Mouse (Mus musculus) NIH3T3 (cell line): ENCODE results near the gene Ivd.
A peak's percentile ranks its signal among the peaks of the same experiment; 100 is the strongest.

ENCODE experiments used
- DNase-seq: peaks from one replicate; pipeline ENCODE4 v3.0.0-alpha.2; 2012; ENCODE audit warnings: low read depth

The Ivd gene

DNA sequence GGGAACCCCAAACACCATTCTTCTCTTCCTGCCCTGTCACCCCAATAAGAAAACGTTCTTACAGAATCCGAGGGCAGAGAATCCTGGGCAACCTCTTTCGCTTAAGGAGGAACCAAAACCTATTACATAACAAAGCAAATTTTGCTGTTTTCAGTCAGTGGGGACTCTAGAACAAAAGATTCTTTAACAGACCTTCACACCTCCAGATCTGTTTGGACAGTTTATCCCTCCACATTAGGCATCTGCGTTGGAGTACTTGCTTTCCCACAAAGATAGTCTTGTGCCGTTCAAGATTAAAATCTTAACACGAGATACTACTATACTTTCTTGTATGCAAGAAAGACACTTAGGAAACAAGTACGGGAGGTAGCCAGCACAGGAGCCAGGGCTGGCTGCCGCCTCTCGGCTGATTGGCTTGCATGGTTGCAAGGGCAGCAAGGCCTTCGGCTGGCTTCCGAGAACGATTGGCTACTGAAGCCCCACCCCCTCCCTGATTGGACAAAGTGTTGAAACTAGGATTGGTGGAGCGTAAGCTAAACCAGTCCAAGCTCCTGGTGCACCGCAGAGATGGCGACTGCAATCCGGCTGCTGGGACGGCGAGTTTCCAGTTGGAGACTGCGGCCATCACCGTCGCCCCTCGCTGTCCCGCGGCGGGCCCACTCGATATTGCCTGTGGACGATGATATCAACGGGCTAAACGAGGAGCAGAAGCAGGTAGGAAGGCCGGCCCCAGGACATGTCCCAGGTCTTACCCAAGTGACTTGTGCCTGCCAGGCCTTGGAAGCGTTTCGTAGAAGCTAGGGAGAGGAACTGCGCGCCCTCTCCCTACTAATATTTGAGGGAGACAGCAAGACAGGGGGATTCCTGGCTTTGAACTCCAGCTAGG lies at the start of gene Ivd:
Gene Ivd (plus strand): TSS at position 501 of the 886 bp plus-strand sequence.
- peak; percentile 98 for DNase-seq

DNA sequence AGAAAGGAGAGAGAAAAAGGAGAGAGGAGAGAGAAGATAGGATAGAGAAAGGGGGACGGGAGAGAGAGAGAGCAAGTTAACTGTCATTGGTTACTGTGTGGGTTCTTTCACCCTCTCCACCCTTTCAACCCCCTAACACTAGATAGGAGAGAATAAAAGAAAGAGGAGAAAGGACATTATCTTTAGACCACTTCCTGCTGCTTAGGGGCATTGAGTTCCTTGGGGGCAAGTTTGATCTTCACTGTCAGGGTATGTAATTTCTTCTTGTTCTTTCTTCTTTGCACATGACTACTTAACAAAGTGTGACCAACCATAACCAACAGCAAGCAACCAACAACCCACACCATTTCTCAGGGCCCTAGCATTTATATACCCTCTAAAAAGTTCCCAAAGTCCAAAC lies 49.0 kb upstream of the Ivd start:
- DNase-seq = no peak

DNA sequence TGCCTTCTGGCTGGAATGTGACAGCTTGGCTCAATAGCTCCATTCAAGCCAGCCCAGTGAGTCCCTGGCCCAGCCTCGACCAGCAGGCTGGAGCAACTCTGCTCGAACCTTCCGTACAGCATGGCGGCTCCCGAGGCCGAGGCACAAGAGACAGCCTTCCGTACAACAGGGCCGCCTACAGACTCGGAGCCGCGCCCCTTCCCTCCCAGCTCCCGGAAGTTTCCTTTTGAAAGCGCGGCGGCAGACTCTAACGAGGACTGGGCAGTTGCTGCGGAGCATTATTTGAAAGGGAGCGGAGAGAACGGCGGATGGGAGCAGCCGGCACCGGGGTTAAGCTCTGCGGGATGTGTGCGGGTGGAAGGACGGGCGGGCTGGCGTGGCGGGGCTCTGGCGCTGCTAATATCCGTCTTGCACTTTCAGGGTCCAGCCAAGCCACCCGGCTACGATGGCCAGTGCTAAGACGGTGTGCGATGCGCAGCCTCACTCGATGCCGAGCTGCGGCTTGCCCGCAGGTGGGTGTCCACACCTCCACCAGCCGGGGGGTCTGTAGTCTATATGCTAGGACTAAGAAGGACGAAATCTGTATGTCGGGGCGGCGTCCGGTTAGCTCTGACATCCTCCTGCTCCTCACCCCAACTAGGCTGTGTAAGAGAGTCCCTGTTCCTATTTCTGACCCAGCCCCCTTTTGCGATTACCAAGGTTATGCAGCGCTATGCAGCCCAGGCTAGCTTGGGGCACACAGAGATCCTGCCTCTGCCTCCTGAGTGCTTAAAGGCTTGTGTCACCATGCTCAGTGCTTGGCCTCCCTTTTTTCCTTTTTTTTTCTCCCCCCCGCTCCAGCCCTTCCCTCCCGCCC lies 47.5 kb upstream of the Ivd start, which contains the start of gene Knstrn:
Gene Knstrn (plus strand): TSS at position 23 of the 856 bp plus-strand sequence.
- DNase-seq = peak; percentile 94

GRCm38 (mm10) chr2:118822800-118823199 lies 39.0 kb upstream of the Ivd start:
- DNase-seq = no peak

GRCm38 (mm10) chr2:118824396-118824795 lies 37.4 kb upstream of the Ivd start:
- no peak for DNase-seq

GRCm38 (mm10) chr2:118829096-118829495 lies 32.7 kb upstream of the Ivd start:
- no peak for DNase-seq

DNA sequence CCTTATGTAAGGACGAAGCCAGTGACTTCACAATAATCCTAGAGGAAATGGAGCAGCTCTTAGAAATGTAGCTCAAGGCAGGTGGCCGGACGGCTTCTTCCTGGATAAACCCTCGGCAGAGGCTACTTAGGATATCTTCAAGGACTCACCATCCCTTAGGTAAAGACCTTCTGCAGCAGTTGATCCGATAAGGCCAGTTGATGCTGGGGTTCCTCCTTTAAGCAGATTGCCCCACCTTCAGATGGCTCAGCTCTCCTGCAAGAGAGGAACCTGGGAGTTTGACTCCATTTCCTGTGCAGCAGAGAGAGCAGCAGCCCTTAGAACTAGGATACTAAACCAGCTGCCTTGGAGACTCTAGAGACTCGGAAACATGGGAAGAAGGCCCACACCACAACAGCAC lies 27.7 kb upstream of the Ivd start:
- no peak for DNase-seq

GRCm38 (mm10) chr2:118835115-118835514 lies 26.6 kb upstream of the Ivd start:
- no peak for DNase-seq

- no peak for DNase-seq
Measured at GRCm38 (mm10) chr2:118838330-118838729, 23.4 kb upstream of the Ivd start.

DNA sequence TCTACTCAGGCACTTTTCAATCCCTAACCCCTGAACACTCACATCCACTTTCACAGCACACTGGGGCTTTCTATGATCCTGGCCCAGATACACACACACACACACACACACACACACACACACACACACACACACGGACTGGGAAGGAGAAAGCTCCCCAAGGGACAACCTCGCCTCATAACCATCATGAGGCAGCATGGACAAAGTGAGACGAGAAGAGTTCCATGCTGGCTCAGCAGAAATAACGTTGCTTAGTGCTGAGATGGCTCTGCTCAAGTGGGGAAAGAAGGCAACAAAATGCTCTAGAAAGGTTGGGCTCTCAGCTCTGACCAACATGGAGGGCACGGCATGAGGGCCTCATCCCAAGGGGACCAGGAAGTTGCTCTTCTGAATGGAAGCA lies 20.6 kb upstream of the Ivd start:
- peak; percentile 77 for DNase-seq

GRCm38 (mm10) chr2:118841774-118842173 lies 20.0 kb upstream of the Ivd start:
- peak; percentile 94 for DNase-seq

DNA sequence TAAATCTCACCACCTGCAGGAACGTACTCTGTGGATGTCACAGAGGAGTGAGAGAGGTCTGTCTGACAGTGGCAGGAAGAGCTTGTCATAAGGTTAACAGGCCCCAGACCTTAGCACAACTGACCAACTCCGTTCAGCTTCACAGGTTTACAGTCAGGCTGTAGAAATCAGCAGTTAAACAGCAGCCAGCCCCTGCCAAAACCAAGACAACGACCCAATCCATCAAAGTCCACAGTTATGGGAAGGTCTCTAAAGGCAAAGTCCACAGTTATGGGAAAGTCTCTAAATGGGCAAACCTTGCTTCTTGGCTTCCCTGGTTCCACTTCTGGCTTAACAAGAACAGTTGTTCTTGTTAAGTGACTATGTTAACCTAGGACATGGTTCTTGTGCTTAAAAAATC lies 17.3 kb upstream of the Ivd start:
- no peak for DNase-seq

- peak; percentile 30 for DNase-seq
Measured at GRCm38 (mm10) chr2:118846246-118846645, 15.5 kb upstream of the Ivd start.

DNA sequence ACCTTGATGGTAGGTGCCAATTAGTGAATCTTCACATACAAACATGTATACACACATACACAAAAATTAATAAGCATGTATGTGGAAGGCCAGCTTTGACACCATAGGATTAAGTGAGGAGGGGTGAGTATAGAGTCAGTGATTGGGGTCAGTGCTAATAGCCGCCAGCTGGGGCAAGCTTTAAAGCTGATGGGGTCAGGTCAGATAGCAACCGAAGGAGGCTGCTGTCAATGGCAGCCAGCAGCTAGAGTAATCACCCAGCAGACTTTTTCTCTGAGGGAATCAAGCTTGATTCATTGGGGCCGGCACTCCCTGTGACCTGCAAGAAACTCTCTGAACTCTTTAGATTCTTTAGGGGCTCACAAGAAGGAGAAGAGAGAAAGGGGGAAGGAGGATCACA lies 10.0 kb upstream of the Ivd start:
- no peak for DNase-seq

DNA sequence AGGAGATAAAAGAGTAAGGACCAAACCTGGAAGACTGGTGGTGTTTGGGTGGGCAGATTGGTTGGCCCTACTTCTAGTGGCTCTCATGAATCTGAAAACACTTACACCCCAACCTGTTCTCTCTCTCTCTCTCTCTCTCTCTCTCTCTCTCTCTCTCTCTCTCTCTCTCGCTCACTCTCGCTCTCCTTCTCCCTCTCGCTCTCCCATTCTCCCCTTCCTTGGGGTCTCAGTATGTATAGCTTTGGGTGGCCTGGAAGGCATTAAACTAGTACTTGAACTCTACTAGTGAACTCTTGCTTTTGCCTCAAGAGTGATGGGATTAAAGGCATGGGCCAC lies 554 bp downstream of the Ivd start:
- no peak for DNase-seq

DNA sequence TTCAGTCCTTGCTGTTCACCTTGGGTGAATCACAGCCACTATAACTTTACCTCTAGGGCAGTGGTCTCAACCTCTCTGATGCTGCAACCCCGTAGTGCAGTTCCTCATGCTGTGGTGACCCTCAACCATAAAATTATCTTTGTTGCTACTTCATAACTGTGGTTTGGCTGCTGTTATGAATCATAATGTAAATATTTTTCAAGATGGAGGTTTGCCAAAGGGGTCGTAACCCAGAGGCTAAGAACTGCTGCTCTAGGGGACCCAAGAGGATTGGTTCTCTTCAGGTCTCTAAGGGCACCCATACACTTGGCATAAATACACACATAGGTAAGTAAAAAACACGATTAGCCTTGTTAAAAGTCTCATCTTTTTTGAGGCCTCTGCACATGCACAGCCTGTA lies 8.8 kb downstream of the Ivd start:
- DNase-seq = peak; percentile 72

DNA sequence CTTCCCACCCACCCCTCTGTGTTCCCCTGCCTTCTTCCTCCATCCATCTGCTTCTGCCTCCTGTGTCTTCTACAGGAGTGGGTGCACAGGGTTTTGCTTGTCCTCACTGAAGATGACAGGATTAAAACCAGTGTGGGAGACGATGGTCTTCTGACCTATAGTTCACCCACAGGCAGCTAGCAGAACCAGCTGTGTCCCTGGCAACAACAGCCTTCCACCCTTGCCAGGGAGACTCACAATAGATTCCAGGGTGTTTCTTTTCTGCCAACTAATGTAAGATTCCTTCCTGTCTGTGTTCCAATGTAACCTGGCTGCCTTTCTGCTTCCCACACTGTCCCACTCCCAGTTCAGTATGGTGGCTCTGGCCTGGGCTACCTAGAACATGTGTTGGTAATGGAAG lies 9.3 kb downstream of the Ivd start:
- DNase-seq = peak; percentile 47

- DNase-seq = no peak
Measured at GRCm38 (mm10) chr2:118873018-118873417, 11.3 kb downstream of the Ivd start.

DNA sequence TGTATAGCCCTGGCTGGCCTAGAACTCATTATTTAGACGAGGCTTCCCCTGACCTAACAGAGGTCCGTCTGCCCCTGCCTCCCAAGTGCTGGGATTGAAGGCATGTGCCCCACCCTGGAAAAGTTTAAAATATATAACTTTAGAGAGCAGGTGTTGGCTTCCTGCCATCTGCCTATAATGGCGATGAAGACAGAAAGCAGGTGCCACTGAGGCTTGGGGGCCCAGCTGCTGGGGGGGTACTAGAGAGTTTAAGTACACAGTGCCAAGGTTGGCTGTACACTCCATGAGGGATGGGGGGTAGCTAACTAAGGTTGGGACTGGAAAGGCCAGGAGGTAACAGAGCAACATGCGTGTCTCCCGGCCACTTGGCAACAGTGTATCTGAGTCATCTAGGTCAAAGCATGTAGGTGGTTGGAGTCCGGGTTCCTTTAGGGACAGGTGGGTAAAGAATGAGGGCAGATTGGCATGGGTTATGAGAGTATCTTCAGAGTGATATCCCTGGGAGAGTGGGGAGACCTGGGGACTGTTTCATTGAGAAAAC lies 12.2 kb downstream of the Ivd start:
- DNase-seq = no peak

- DNase-seq = no peak
Measured at GRCm38 (mm10) chr2:118875316-118875715, 13.6 kb downstream of the Ivd start.

- no peak for DNase-seq
Measured at GRCm38 (mm10) chr2:118876453-118876852, 14.7 kb downstream of the Ivd start.

- DNase-seq = no peak
Measured at GRCm38 (mm10) chr2:118881019-118881418, 19.3 kb downstream of the Ivd start.

DNA sequence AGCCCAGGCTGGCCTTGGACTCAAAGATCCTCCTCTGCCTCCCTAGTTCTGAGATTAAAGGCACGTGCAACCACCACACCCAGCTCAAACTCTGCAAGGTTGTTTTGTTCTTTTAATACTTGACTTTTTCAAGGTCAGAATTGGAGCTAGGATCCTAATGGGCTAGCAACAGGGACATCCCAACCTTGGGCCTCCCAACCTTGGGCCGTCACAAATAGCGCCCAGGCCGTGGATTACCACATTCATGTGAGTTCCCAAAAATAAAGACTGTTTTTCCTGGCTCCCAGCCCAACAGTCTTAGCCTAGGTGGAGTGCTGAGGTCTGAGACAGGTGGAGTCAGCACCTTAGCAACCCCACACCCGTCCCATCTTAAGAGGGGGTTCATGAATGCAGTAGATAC lies 20.2 kb downstream of the Ivd start:
- no peak for DNase-seq
